Mouse (Mus musculus) midbrain, embryonic 13.5 days (tissue): ENCODE results near the gene Khdrbs1. TPM values are rescaled to one million over a fixed set of nuclear protein-coding genes. Genes with fewer than 3 reads are reported as not detected.
"Not testable (repeated sequence)": the region's sequence is repeated elsewhere in the genome, so short reads cannot be mapped to it uniquely, and the experiment has no call there.

Experiments
- ATAC-seq: fragments of 200-750 bp; cut with Nextera tagmentation; 2 replicates; pipeline ENCODE4 v1.8.0; 2017; ENCODE audit warnings: mild to moderate bottlenecking, moderate TSS enrichment, moderate library complexity
- H3K27ac ChIP-seq: fragments of 300-500 bp; sonication (generic); 2 replicates; pipeline ENCODE4 v1.5.1; 2015; ENCODE audit warnings: inconsistent platforms, mild to moderate bottlenecking, moderate library complexity
- H3K27me3 ChIP-seq: fragments of 300-500 bp; sonication (generic); 2 replicates; pipeline ENCODE4 v1.6.1; 2015; ENCODE audit warnings: mild to moderate bottlenecking, inconsistent platforms
- H3K36me3 ChIP-seq: fragments of 300-500 bp; sonication (generic); 2 replicates; pipeline ENCODE4 v1.6.1; 2015; ENCODE audit warnings: mild to moderate bottlenecking, inconsistent platforms
- H3K4me1 ChIP-seq: fragments of 300-500 bp; sonication (generic); replicated peaks from 2 replicates; pipeline ENCODE4 v1.6.1; 2015; ENCODE audit warnings: inconsistent platforms
- H3K4me2 ChIP-seq: fragments of 300-500 bp; sonication (generic); replicated peaks from 2 replicates; pipeline ENCODE4 v1.6.1; 2015; ENCODE audit warnings: moderate library complexity, mild to moderate bottlenecking, inconsistent platforms
- H3K4me3 ChIP-seq: fragments of 300-500 bp; sonication (generic); replicated peaks from 2 replicates; pipeline ENCODE4 v1.5.1; 2015; ENCODE audit warnings: mild to moderate bottlenecking, inconsistent platforms
- H3K9ac ChIP-seq: fragments of 300-500 bp; sonication (generic); replicated peaks from 2 replicates; pipeline ENCODE4 v1.6.1; 2015; ENCODE audit warnings: mild to moderate bottlenecking, inconsistent platforms
- H3K9me3 ChIP-seq: fragments of 300-500 bp; sonication (generic); 2 replicates; pipeline ENCODE4 v1.6.1; 2016; ENCODE audit warnings: mild to moderate bottlenecking, inconsistent platforms
- WGBS: fragments of 180-500 bp; shearing (Covaris S2); methylation state at CpG from one replicate; pipeline ENCODE4 v1.1.7; 2015; 5-methylcytosine and 5-hydroxymethylcytosine counted together
- polyA plus RNA-seq: library from polyadenylated mRNA; unstranded; fragments of >200 nt; fragmentation: Nextera tagmentation; extraction: Ambion mirVana; gene quantifications from 2 replicates; pipeline ENCODE4 v1.2.1, GENCODE M21; 2015

Gene Khdrbs1
- polyA plus RNA-seq, 1 experiment from 2014 or later = 182 TPM

- Histone ChIP-seq H3K27me3 (peaks cover 7% of the 10 kb centered on the region; the same call in 1 of the 2 replicates), H3K4me3 (no peak overlapping the region), H3K27ac (no peak overlapping the region), H3K36me3 (no peaks in the 10 kb centered on the region), H3K9me3 (no peaks in the 10 kb centered on the region), H3K4me1 (peaks cover 25% of the 10 kb centered on the region), H3K9ac (no peak overlapping the region), H3K4me2 (no peak overlapping the region)
- WGBS = 66% methylated on average over 6 of the region's 6 CpGs
- no peak for ATAC-seq
Measured at GRCm38 (mm10) chr4:129770600-129770999, 28.5 kb upstream of the Khdrbs1 start.

GRCm38 (mm10) chr4:129768742-129769141, 26.6 kb upstream of the Khdrbs1 start:
- not testable (repeated sequence) for H3K4me2 ChIP-seq, H3K4me3 ChIP-seq, ATAC-seq, H3K27me3 ChIP-seq, H3K9ac ChIP-seq, H3K27ac ChIP-seq, H3K36me3 ChIP-seq, H3K9me3 ChIP-seq
- 87% methylated on average over 3 of the region's 3 CpGs for WGBS
- peaks cover 19% of the 10 kb centered on the region for H3K4me1 ChIP-seq

- Histone ChIP-seq H3K9me3 (no peaks in the 10 kb centered on the region), H3K27me3 (peaks cover 4% of the 10 kb centered on the region; the same call in 1 of the 2 replicates), H3K27ac (no peak overlapping the region), H3K4me2 (no peak overlapping the region), H3K4me1 (peaks cover 18% of the 10 kb centered on the region), H3K36me3 (no peaks in the 10 kb centered on the region), H3K9ac (no peak overlapping the region), H3K4me3 (no peak overlapping the region)
- no peak for ATAC-seq
- WGBS = 79% methylated on average over 8 of the region's 8 CpGs
Measured at GRCm38 (mm10) chr4:129767782-129768181, 25.7 kb upstream of the Khdrbs1 start.

- no peak overlapping the region for H3K9ac ChIP-seq
Measured at GRCm38 (mm10) chr4:129765351-129765750, 23.2 kb upstream of the Khdrbs1 start.

GRCm38 (mm10) chr4:129762496-129762895, 20.4 kb upstream of the Khdrbs1 start:
- not testable (repeated sequence) for H3K4me1 ChIP-seq, H3K27me3 ChIP-seq, H3K9me3 ChIP-seq, H3K9ac ChIP-seq, H3K36me3 ChIP-seq, H3K27ac ChIP-seq, ATAC-seq, H3K4me2 ChIP-seq, H3K4me3 ChIP-seq
- WGBS = 85% methylated on average over 1 of the region's 1 CpGs

More at GRCm38 (mm10) chr4:129765351-129765750, 23.2 kb upstream of the Khdrbs1 start:
- Histone ChIP-seq H3K27me3 (no peaks in the 10 kb centered on the region), H3K9me3 (no peaks in the 10 kb centered on the region), H3K4me1 (no peaks in the 10 kb centered on the region), H3K4me2 (no peak overlapping the region), H3K4me3 (no peak overlapping the region), H3K36me3 (no peaks in the 10 kb centered on the region), H3K27ac (no peak overlapping the region)
- ATAC-seq = no peak
- 91% methylated on average over 3 of the region's 3 CpGs for WGBS

- no peak overlapping the region for H3K9ac ChIP-seq
- H3K4me2 ChIP-seq = no peak overlapping the region
- no peaks in the 10 kb centered on the region for H3K9me3 ChIP-seq
- no peak overlapping the region for H3K4me3 ChIP-seq
- H3K36me3 ChIP-seq = no peaks in the 10 kb centered on the region
- 94% methylated on average over 12 of the region's 12 CpGs for WGBS
- no peak overlapping the region for H3K27ac ChIP-seq
- no peaks in the 10 kb centered on the region for H3K4me1 ChIP-seq
- ATAC-seq = no peak
- no peaks in the 10 kb centered on the region for H3K27me3 ChIP-seq
Measured at GRCm38 (mm10) chr4:129761606-129762005, 19.5 kb upstream of the Khdrbs1 start.

- no peaks in the 10 kb centered on the region for H3K36me3 ChIP-seq
- 0 out of 2 replicates have a peak, but pooled peaks cover 3% of the 10 kb centered on the region for H3K4me1 ChIP-seq
- WGBS = 81% methylated on average over 1 of the region's 1 CpGs
- H3K9ac ChIP-seq = no peak overlapping the region
- no peak overlapping the region for H3K4me3 ChIP-seq
- ATAC-seq = no peak
- no peak overlapping the region for H3K4me2 ChIP-seq
- H3K27ac ChIP-seq = no peak overlapping the region
- H3K9me3 ChIP-seq = no peaks in the 10 kb centered on the region
- H3K27me3 ChIP-seq = no peaks in the 10 kb centered on the region
Measured at GRCm38 (mm10) chr4:129755455-129755854, 13.4 kb upstream of the Khdrbs1 start.

- Histone ChIP-seq H3K4me2 (no peak overlapping the region), H3K9me3 (no peaks in the 10 kb centered on the region), H3K4me3 (no peak overlapping the region), H3K4me1 (0 out of 2 replicates have a peak, but pooled peaks cover 4% of the 10 kb centered on the region), H3K27me3 (no peaks in the 10 kb centered on the region), H3K27ac (no peak overlapping the region), H3K9ac (no peak overlapping the region), H3K36me3 (no peaks in the 10 kb centered on the region)
- ATAC-seq = no peak
- 55% methylated on average over 3 of the region's 3 CpGs for WGBS
Measured at GRCm38 (mm10) chr4:129754742-129755141, 12.6 kb upstream of the Khdrbs1 start.

- no peaks in the 10 kb centered on the region for H3K36me3 ChIP-seq
- H3K27ac ChIP-seq = no peak overlapping the region
- WGBS = 11% methylated on average over 5 of the region's 5 CpGs
- no peak for ATAC-seq
- H3K4me3 ChIP-seq = no peak overlapping the region
- H3K9ac ChIP-seq = no peak overlapping the region
- H3K9me3 ChIP-seq = no peaks in the 10 kb centered on the region
- no peak overlapping the region for H3K4me2 ChIP-seq
- no peaks in the 10 kb centered on the region for H3K27me3 ChIP-seq
- H3K4me1 ChIP-seq = peaks cover 4% of the 10 kb centered on the region; the same call in 1 of the 2 replicates
Measured at GRCm38 (mm10) chr4:129750430-129750829, 8.3 kb upstream of the Khdrbs1 start.

GRCm38 (mm10) chr4:129746591-129746990, 4.5 kb upstream of the Khdrbs1 start:
- Histone ChIP-seq H3K9ac (no peak overlapping the region), H3K4me3 (no peak overlapping the region), H3K4me1 (peaks cover 13% of the 10 kb centered on the region), H3K9me3 (no peaks in the 10 kb centered on the region), H3K27me3 (no peaks in the 10 kb centered on the region), H3K4me2 (no peak overlapping the region), H3K27ac (no peak overlapping the region), H3K36me3 (no peaks in the 10 kb centered on the region)
- WGBS = 83% methylated on average over 3 of the region's 3 CpGs
- no peak for ATAC-seq

- no peak overlapping the region for H3K4me2 ChIP-seq
- H3K36me3 ChIP-seq = no peaks in the 10 kb centered on the region
- no peak overlapping the region for H3K4me3 ChIP-seq
- H3K9me3 ChIP-seq = no peaks in the 10 kb centered on the region
- H3K27me3 ChIP-seq = no peaks in the 10 kb centered on the region
- peaks cover 13% of the 10 kb centered on the region for H3K4me1 ChIP-seq
- no peak for ATAC-seq
- WGBS = 68% methylated on average over 1 of the region's 1 CpGs
- no peak overlapping the region for H3K9ac ChIP-seq
- no peak overlapping the region for H3K27ac ChIP-seq
Measured at GRCm38 (mm10) chr4:129746106-129746505, 4.0 kb upstream of the Khdrbs1 start.

- Histone ChIP-seq H3K4me1 (peaks cover 28% of the 10 kb centered on the region), H3K9ac (peak overlapping the region; percentile 89), H3K4me3 (peak overlapping the region; percentile 83), H3K9me3 (no peaks in the 10 kb centered on the region), H3K36me3 (no peaks in the 10 kb centered on the region), H3K27me3 (no peaks in the 10 kb centered on the region), H3K4me2 (peak overlapping the region; percentile 58), H3K27ac (peak overlapping the region; percentile 99)
- ATAC-seq = no peak
- 37% methylated on average over 2 of the region's 2 CpGs for WGBS
Measured at GRCm38 (mm10) chr4:129743494-129743893, 1.4 kb upstream of the Khdrbs1 start.

- peak overlapping the region; percentile 58 for H3K4me2 ChIP-seq
- H3K36me3 ChIP-seq = no peaks in the 10 kb centered on the region
- 7% methylated on average over 7 of the region's 7 CpGs for WGBS
- no peaks in the 10 kb centered on the region for H3K9me3 ChIP-seq
- H3K27ac ChIP-seq = peak overlapping the region; percentile 99
- peak overlapping the region; percentile 83 for H3K4me3 ChIP-seq
- no peaks in the 10 kb centered on the region for H3K27me3 ChIP-seq
- H3K9ac ChIP-seq = peak overlapping the region; percentile 89
- H3K4me1 ChIP-seq = peaks cover 33% of the 10 kb centered on the region
- no peak for ATAC-seq
Measured at GRCm38 (mm10) chr4:129743010-129743390, 897 bp upstream of the Khdrbs1 start.
